Mouse (Mus musculus) liver, adult 2 months (tissue): Measurements from ENCODE around the gene Clps.

Source experiments
- CTCF ChIP-seq: fragments of 200-500 bp; IDR thresholded peaks from 2 replicates; pipeline ENCODE4 v1.5.1; 2011; ENCODE audit warnings: low read depth, low read length, control low read depth
- POLR2A ChIP-seq: fragments of 200-500 bp; IDR thresholded peaks from 2 replicates; pipeline ENCODE4 v1.6.1; 2011; ENCODE audit warnings: low read length, control low read depth; ENCODE audit not compliant: insufficient read depth; ENCODE audit errors: extremely low read depth

- TF ChIP-seq POLR2A (no peak), CTCF (no peak)
These were observed 27.2 kb downstream of the Clps start for GRCm38 (mm10) chr17:28533327-28533726.
